Mouse (Mus musculus) heart, postnatal 0 days (tissue): ENCODE results near the gene Plppr4. TPM values are rescaled to one million over a fixed set of nuclear protein-coding genes. Genes with fewer than 3 reads are reported as not detected.

Source experiments
- ATAC-seq: fragments of 200-750 bp; cut with Nextera tagmentation; 2 replicates; pipeline ENCODE4 v1.8.0; 2017; ENCODE audit warnings: low read depth, moderate number of reproducible peaks, moderate library complexity; ENCODE audit not compliant: insufficient read depth
- DNase-seq: peaks from one replicate; pipeline ENCODE4 v3.0.0-alpha.2; 2016; ENCODE audit warnings: low spot score
- H3K27ac ChIP-seq: fragments of 300-500 bp; sonication (generic); 2 replicates; pipeline ENCODE4 v1.5.1; 2014; ENCODE audit warnings: low read depth, mild to moderate bottlenecking
- H3K27me3 ChIP-seq: fragments of 300-500 bp; sonication (generic); 2 replicates; pipeline ENCODE4 v1.6.1; 2014; ENCODE audit warnings: low read length, mixed read lengths; ENCODE audit not compliant: control insufficient read depth, insufficient read depth
- H3K36me3 ChIP-seq: fragments of 300-500 bp; sonication (generic); replicated peaks from 2 replicates; pipeline ENCODE4 v1.6.1; 2014; ENCODE audit warnings: low read length, mixed read lengths; ENCODE audit not compliant: control insufficient read depth, insufficient read depth
- H3K4me1 ChIP-seq: fragments of 300-500 bp; sonication (generic); 2 replicates; pipeline ENCODE4 v1.6.1; 2014; ENCODE audit warnings: antibody characterized with exemption; ENCODE audit not compliant: control insufficient read depth, insufficient read depth
- H3K4me2 ChIP-seq: fragments of 300-500 bp; sonication (generic); 2 replicates; pipeline ENCODE4 v1.6.1; 2014; ENCODE audit warnings: low read depth, mild to moderate bottlenecking, low read length, moderate library complexity
- H3K4me3 ChIP-seq: fragments of 300-500 bp; sonication (generic); 2 replicates; pipeline ENCODE4 v1.5.1; 2014; ENCODE audit warnings: low read depth, low read length
- H3K9ac ChIP-seq: fragments of 300-500 bp; sonication (generic); replicated peaks from 2 replicates; pipeline ENCODE4 v1.6.1; 2014; ENCODE audit warnings: low read depth, low read length, mixed read lengths
- H3K9me3 ChIP-seq: fragments of 300-500 bp; sonication (generic); replicated peaks from 2 replicates; pipeline ENCODE4 v1.6.1; 2016; ENCODE audit warnings: low read length; ENCODE audit not compliant: control insufficient read depth
- CTCF ChIP-seq: IDR thresholded peaks from 2 replicates; pipeline ENCODE4 v1.5.1; 2016; ENCODE audit warnings: antibody characterized with exemption, control low read depth, low read depth
- EP300 ChIP-seq: IDR thresholded peaks from 2 replicates; pipeline ENCODE4 v1.6.1; 2016; ENCODE audit warnings: antibody characterized with exemption, low read depth
- WGBS: fragments of 180-500 bp; shearing (Covaris S2); extraction: QIAGEN DNeasy Blood & Tissue Kit; methylation state at CpG from one replicate; pipeline ENCODE4 v1.1.7; 2014; 5-methylcytosine and 5-hydroxymethylcytosine counted together
- polyA plus RNA-seq: library from polyadenylated mRNA; unstranded; fragments of >200 nt; fragmentation: Nextera tagmentation; extraction: Ambion mirVana; gene quantifications from 2 replicates; pipeline ENCODE4 v1.2.1, GENCODE M21; 2015
- total RNA-seq: library from RNA; depleted of rRNA; stranded (reverse); fragments of >200 nt; gene quantifications from 2 replicates; pipeline ENCODE4 v1.2.3, GENCODE M21; 2014; ENCODE audit warnings: low replicate concordance

Gene Plppr4
- total and polyA plus RNA-seq, 2 experiments from 2014 or later: 0.23 to 0.36 TPM

- ATAC-seq: no peak
These were observed 34.1 kb downstream of the Plppr4 start for GRCm38 (mm10) chr3:117326551-117326950.

GRCm38 (mm10) chr3:117319671-117320070, 41.0 kb downstream of the Plppr4 start:
- no peaks in the 10 kb centered on the region for H3K36me3 ChIP-seq
- no peak for TF ChIP-seq EP300
- TF ChIP-seq CTCF: no peak
- H3K9me3 ChIP-seq: no peaks in the 10 kb centered on the region
- H3K4me2 ChIP-seq: no peak overlapping the region
- ATAC-seq (no peak), DNase-seq (no peak)
- H3K27ac ChIP-seq: no peak overlapping the region
- no peak overlapping the region for H3K4me3 ChIP-seq
- no peak overlapping the region for H3K9ac ChIP-seq
- H3K27me3 ChIP-seq: no peaks in the 10 kb centered on the region
- no peaks in the 10 kb centered on the region for H3K4me1 ChIP-seq
- WGBS: 71% methylated on average over 3 of the region's 3 CpGs

More at GRCm38 (mm10) chr3:117326551-117326950, 34.1 kb downstream of the Plppr4 start:
- no peak overlapping the region for H3K9ac ChIP-seq
- no peaks in the 10 kb centered on the region for H3K9me3 ChIP-seq
- H3K4me3 ChIP-seq: no peak overlapping the region
- no peak overlapping the region for H3K27ac ChIP-seq
- WGBS: 89% methylated on average over 5 of the region's 5 CpGs
- H3K36me3 ChIP-seq: no peaks in the 10 kb centered on the region
- H3K4me1 ChIP-seq: no peaks in the 10 kb centered on the region
- DNase-seq: no peak
- no peaks in the 10 kb centered on the region for H3K27me3 ChIP-seq
- TF ChIP-seq EP300: no peak
- TF ChIP-seq CTCF: no peak
- no peak overlapping the region for H3K4me2 ChIP-seq

DNA sequence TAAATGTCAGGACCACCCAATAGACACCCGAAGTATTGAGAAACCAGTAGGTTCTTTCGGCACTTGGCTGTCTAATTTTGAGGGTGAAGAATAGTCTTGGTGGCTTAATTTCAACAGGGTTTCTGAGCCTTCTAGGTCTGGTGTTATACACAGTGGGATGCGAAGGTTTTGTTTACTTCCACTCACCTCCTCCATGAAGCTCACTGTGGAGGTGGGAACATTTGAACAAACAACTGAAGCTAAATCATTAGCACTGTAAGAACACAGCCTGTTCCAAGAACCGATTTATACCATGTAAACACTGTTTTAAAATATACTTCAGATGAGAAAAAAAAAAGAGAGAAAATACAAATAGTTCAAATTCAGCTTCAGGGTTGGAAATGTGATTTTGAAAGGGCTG, 47.3 kb downstream of the Plppr4 start:
- no peak overlapping the region for H3K9ac ChIP-seq
- WGBS: 85% methylated on average over 4 of the region's 4 CpGs
- no peaks in the 10 kb centered on the region for H3K27me3 ChIP-seq
- H3K4me2 ChIP-seq: no peak overlapping the region
- no peaks in the 10 kb centered on the region for H3K36me3 ChIP-seq
- TF ChIP-seq EP300 (no peak), CTCF (no peak)
- no peaks in the 10 kb centered on the region for H3K9me3 ChIP-seq
- no peak overlapping the region for H3K4me3 ChIP-seq
- H3K4me1 ChIP-seq: no peaks in the 10 kb centered on the region
- ATAC-seq (no peak), DNase-seq (no peak)
- no peak overlapping the region for H3K27ac ChIP-seq

DNA sequence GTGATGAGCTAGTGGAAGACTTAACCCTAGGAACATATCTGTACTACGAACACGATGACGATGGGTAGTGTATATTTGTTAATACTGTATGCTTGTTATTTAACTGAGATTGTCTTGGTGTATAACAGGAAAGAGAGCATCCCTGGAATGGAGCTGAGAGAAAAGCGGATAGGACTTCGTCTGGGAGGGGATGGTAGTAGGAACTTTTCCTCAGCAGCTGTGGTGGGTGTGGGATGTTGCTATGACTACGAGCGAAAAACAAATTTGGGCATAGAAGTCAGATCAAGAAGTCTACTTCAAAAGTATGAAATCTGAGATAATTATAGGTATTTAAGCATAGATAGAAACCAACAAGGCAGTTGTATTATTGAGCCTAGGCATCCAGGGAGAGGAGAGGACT, 48.6 kb downstream of the Plppr4 start:
- no peaks in the 10 kb centered on the region for H3K36me3 ChIP-seq
- 86% methylated on average over 7 of the region's 7 CpGs for WGBS
- H3K4me1 ChIP-seq: no peaks in the 10 kb centered on the region
- H3K27me3 ChIP-seq: no peaks in the 10 kb centered on the region
- no peak for TF ChIP-seq CTCF
- TF ChIP-seq EP300: no peak
- no peaks in the 10 kb centered on the region for H3K9me3 ChIP-seq
- no peak overlapping the region for H3K9ac ChIP-seq
- no peak overlapping the region for H3K4me2 ChIP-seq
- ATAC-seq (no peak), DNase-seq (no peak)
- no peak overlapping the region for H3K4me3 ChIP-seq
- no peak overlapping the region for H3K27ac ChIP-seq

DNA sequence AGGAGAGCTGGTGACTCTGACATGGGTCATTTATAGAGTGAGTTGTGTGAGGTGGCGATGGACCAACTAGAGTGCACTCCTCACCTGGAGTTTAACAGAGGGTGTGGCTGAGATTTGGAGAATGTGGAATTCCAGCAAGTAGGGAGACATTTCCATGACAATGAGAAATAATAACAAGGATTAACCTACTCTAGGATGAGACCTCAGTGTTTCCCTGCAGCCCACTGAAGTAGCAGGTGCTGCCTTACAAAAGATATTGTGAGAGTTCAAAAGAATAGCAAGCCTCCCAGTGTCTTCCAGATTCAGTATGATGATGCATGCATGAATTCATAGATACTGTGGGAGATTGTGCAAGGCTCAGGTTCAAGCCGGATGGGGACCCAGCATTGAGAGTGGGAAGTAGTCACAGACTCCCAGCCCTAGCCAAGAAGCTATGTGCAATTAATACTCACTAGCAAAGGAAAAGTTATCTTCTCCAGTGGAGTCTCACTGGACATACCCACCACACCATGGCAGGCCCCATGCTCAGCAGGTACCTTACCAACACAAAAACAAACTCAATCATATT, 49.8 kb downstream of the Plppr4 start:
- Histone ChIP-seq H3K4me2 (no peak overlapping the region), H3K4me3 (no peak overlapping the region), H3K36me3 (no peaks in the 10 kb centered on the region), H3K9me3 (no peaks in the 10 kb centered on the region), H3K4me1 (no peaks in the 10 kb centered on the region), H3K27ac (no peak overlapping the region), H3K9ac (no peak overlapping the region), H3K27me3 (no peaks in the 10 kb centered on the region)
- WGBS: 89% methylated on average over 2 of the region's 2 CpGs
- ATAC-seq (no peak), DNase-seq (no peak)
- TF ChIP-seq CTCF (no peak), EP300 (no peak)

GRCm38 (mm10) chr3:117309580-117309910, 51.1 kb downstream of the Plppr4 start:
- H3K27me3 ChIP-seq: no peaks in the 10 kb centered on the region
- H3K4me2 ChIP-seq: no peak overlapping the region
- no peak overlapping the region for H3K27ac ChIP-seq
- no peaks in the 10 kb centered on the region for H3K36me3 ChIP-seq
- no peaks in the 10 kb centered on the region for H3K4me1 ChIP-seq
- no peak for ATAC-seq
- no peak for DNase-seq
- no peak for TF ChIP-seq CTCF
- TF ChIP-seq EP300: no peak
- no peak overlapping the region for H3K4me3 ChIP-seq
- no peak overlapping the region for H3K9ac ChIP-seq
- WGBS: 92% methylated on average over 3 of the region's 3 CpGs
- no peaks in the 10 kb centered on the region for H3K9me3 ChIP-seq
